Mouse (Mus musculus): ENCODE measurements around the gene Basp1.
"Not testable (repeated sequence)": the region's sequence is repeated elsewhere in the genome, so short reads cannot be mapped to it uniquely, and the experiment has no call there.

Basp1 gene

DNA sequence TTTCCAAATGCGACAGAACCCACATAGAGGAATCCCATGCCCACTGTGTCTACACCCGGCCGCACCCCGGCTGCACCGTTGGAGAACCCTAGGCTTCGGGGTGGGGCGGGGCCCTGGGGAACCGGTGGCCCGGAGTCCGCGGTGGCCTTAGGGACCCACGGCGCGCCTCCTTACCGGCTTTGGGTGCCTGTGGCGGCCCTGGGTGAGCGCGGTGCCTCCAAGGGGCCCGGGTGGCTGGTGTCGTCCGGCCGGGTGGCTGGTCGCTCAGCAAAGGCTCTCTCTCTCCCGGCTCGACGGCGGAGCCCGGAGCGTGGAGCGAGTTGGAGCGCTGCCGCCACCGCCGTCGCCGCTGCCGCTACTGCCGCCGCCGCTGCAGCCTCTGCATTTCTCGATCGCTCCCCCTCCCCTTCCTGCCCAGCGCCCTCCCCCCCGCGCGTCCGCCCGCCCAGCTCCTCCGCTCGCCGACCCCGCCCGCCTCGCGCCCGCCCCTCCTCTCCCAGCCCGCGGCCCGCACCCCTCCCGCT is at the start of gene Basp1:
Gene Basp1, minus strand, starts transcription at position 387 of the 524 bp plus-strand sequence.
- peak; percentile 62 for DNase-seq

DNA sequence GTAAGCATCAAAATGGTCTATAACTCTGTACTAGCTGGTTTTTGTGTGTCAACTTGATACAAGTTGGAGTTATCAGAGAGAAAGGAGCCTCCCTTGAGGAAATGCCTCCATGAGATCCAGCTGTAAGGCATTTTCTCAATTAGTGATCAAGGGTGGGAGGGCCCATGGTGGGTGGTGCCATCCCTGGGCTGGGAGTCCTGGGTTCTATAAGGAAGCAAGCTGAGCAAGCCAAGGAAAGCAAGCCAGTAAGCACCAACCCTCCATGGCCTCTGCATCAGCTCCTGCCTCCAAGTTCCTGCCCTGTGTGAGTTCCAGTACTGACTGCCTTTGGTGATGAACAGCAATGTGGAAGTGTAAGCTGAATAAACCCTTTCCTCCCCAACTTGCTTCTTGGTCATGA is 49.5 kb upstream of the Basp1 start:
- DNase-seq: not testable (repeated sequence)

DNA sequence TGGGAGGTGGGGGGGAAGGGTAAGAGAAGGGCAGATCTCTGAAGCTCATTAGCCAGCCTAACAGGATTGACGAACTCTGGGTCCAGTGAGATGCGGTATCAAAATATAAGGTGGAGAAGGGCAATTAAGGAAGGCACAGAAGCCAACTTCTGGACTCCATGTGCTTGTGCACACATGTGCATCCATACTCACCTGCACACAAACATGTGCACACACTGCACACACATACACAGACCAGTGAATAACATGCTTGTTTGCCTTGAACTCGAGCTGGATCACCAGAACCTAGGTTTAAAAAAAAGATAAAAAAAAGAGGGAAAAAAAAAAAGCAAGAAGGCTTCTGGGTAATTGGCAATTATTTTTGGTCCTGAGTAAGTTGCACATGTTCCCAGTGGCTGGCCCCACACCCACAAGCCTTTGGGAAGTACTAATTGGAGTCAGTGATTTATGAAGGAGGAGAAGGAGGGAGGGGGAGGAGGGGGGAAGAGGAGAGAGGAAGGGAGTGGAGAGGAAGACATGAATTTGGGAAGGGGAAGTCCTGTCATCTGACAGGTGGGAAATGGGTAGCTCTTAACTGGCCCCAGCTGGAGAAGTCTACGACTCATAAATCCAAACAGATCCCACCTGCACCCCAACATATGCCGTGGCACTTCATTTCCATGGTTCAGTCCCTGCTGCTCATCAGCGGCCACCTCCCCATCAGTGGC is 48.6 kb upstream of the Basp1 start:
- DNase-seq: no peak

DNA sequence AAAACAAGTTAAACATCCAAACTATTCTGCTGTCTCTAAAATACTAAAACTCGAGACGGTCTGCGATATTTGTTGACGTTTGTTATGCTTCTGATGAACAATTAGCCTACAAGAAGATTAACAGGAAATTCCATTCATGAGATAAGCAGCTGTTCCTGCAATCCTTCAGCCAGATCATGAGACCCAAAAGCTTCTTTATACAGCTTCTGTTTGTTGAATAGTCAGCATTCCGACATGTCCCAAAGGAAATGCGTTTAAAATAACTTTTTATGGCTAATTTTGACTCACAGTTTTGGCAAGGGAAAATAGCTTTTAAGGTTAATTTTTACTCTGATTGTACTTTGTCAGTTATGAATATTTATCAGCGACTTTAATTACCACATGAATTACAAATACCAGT is 46.3 kb upstream of the Basp1 start:
- no peak for DNase-seq

DNA sequence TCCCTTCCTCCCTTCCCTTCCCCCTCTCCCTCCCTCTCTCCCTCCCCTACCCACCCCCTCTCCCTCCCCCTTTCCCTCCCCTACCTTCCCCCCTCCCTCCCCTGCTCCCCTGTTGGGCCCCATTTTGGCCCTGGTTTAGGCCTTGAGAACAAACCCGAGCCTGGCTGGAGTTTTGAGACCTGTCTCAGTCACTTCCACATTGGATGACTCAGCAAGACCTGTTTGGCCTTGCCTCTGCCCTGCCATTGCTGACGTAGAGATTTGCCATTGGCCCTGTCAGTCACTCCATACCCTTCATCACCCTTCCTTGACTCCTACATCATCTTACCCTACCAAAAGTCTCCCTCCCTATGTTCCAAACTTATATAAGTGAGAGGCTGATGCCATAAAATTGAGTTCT is 43.9 kb upstream of the Basp1 start:
- DNase-seq: no peak

DNA sequence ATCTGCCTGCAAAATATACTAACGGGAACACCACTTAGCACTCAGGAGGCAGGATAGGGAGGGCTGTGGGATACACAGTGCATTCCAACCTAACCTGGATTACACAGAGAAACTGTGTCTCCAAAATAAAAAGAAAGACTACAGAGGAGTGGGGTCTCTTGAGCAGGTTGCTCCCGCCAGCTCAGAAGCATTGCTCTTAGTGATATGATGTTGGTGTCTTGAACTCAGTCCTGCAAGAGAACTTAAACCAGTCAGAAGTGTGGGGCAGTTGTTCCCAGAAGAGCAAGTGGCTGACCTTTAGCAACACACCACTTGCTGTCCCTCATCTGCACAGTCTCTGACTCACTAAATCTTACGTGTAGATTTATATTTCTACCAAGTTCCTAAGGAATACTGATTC is 40.0 kb upstream of the Basp1 start:
- DNase-seq: no peak

DNA sequence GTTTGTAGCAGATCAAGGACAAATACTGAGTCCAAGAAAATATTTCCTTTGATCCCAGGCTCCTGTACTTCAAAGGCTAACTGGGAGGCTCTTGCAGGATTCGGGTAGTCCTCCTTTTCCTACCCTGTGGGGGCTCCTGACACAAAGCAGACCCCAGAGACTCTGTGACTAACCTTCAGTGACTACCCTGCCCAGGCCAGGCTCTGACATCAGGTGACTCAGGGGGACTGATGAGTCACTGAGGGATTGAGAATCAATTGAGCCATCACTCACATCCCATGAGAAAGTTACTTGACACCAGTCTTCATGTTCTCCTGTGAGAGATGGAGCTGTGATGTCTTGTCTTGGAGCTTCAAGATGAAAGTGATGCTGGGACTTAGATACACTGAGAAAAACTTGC is 35.8 kb upstream of the Basp1 start:
- no peak for DNase-seq

DNA sequence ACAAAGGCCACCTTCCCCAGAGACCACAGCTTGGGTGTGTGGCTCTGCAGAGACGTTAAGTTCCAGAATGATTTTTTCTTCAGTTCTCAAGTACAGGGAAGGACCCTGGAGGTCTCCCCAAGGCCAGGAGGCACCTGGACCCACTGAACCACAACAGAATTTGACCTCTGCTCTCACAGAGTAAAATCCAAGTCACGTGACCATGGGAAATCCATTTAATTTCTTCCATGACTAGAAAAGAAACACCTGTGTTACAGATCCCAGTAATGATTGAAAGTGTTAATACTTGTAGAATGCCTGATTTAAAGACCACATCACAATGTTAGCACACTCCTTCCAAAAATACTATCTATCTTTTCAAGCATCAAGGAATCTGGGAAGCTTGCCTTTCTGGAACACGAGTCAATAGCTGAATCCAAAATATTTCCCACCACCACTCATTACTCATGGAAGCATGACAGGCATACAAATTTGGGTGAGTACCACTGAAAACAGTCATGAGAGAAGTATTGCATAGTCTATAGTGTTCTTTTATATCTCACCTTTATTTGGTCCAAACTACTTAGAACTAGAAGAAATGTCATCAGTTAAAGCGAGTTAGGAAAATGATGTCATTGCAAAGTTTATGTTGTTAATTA is 35.3 kb upstream of the Basp1 start:
- DNase-seq: no peak

DNA sequence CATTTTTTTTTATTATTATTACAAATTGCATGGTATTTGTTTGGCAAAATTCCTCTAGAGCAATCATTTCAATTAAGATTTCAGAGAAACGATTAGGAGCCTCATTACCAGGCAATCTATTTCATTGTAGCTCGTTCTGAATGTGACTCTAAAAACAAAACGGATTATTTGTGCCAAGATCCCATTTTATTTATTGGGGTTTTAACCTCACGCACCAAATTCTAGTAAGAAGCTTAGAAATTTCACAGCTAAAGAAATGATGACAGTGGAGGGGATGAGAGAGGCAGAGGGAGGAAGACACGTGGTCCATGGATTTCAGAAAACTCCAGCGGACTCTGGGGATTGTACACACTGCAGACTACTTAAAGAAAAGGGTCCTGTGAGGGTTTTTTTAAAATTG is 33.6 kb upstream of the Basp1 start:
- DNase-seq: no peak

DNA sequence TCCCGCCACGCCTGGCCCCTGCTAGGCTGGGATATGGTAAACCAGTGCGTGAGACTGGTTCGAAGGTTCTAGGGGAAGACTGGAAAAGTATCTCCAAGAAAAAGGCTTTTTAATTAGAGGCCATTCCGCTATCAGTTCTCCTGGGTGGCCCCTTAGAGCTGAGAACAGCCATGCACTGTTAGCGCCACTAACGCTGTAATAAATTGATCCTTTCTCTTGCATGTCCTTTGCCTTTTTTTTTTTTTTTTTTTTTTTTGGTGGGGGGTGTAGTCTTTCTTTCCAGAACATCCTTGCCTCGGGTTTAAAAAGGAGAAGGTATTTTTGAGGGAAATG is 32.6 kb upstream of the Basp1 start:
- DNase-seq: no peak

DNA sequence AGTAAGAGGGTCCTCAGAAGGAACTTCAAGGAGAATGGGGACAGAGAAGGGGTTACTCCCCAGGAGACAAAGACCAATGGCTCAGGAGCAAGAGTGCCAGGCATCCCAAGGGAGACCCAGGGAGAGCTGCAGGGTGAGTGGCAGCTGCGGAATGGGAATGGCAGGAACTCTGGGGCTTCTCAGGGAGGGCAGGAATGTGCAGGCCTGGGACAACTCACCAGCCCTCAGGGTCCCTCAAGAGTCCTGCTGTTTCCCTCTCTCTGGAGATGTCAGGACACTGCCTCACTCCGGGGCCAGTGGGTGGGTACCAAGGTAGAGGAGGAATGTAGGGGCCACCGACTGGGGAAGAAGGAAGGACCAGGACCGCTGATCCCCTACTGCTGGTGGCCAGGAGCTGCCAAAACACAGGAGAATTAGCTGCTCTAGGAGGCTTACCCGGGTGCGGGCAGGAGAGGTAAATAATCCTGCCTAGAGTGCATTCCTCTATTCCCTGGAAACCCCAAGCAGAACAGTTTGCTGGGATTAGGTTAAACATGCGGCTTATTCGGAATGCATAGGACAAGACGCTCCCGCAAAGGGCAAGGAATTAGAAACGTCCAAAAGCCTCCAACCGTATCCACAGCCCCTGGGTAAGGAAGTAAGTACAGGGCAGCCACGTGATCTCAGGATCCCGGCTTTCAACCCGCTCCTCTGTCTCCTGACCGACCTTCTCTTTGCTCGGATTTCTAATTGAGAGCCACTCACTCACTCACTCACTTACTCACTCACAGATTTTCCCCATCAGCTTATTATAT is 32.0 kb upstream of the Basp1 start:
- no peak for DNase-seq

DNA sequence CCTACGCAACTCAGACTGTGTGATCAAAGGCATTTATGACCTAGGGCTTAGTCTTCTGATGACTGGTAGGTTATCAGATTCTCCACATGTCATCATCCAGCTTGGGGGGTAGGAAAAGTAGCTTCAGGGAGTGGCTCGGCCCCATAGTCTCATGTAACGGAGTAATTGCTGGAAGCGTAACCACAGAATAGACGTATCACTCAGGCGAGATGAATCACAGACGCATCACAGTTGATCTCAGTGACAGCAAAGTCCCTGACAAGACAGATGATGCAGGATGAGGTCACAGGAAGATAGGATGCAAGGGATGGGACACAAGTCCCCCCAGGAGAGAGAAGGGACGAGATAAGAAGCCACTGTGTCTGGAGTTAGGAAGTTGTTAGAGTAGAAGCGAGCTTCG is 30.6 kb upstream of the Basp1 start:
- DNase-seq: no peak

DNA sequence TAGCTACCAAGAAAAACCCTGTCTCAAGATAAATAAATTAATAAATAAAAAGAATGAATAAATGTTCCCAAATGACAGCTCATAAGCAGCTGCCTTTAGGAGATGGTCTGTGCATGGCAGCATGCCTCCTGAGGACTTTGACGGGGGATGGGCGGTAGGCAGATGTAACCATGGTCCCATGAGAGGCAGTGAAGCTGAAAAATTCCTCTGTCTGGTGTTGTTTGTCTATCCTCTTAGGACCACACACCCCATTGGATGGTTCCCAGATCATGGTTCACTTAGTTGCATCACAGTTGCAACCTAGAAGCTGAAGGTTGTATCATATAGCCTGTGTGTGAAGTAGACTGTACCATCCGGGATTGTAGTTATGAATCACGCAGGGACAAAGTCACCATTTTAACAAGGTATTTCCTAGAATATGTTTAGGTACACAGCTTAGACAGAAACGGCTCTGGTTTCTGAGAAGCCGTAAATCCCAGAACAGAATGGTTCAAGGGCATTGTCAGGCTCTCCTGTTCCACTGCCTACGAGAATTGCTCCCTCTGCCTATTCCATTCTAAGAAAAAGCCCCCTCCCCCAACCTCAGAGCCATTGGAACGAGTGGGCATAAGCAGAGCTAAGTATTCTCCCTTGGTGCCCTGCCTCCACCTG is 29.7 kb upstream of the Basp1 start:
- no peak for DNase-seq

DNA sequence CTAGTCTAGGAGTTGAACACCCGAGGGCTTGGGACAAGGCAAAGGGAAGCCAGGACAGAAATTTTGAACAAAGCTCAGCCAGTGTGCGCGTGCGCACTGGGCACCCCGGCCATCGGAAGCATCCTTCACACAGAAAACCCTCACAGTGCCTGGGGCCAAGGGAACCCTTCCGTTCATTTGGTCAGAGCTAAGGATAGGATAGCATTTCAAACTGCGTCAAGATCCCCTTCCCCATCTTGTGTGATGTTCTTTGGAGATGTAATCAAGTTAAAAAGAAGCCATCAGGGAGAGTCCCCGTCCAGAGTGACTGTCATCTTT is 28.3 kb upstream of the Basp1 start:
- no peak for DNase-seq

DNA sequence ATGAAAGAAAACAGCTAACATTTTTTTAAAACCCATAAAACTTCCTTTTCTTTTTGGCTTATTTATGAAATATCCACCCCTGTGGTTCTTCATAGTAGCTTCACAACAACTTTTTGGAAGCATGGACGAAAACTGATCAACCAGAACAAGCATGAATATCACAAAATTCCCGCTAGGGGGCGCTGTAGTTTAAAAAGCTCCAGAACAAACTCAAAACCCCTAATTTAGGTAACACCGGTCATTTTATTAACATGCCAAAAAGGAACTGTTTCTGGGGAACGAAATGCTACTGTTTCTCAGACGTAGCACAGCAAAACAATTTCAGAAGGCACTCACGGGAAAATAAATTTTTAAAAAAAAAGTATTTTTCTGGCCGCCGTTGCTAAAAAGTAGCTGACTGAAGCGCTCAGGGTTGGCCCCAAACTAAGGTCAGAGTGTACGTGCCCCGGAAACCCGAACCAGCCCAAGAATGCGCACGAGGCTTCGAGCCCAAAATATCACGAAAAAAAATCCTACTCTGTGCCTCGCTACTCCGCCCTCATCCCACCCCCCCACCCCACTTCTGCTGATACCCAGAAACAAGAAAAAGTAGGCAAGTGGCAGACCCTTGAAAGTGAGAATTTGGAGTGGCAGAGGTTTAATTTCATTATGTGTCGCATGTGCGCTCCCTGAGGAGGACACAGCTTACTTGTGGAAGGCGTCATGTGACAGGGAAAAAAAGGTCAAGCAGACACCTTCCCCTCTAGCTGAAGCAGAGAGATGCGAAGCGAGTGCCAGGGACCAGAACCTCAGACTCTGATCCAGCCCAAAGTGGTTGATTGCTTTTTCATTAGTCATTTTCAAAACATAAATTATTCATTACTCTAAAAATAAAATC is 27.7 kb upstream of the Basp1 start:
- peak; percentile 67 for DNase-seq

DNA sequence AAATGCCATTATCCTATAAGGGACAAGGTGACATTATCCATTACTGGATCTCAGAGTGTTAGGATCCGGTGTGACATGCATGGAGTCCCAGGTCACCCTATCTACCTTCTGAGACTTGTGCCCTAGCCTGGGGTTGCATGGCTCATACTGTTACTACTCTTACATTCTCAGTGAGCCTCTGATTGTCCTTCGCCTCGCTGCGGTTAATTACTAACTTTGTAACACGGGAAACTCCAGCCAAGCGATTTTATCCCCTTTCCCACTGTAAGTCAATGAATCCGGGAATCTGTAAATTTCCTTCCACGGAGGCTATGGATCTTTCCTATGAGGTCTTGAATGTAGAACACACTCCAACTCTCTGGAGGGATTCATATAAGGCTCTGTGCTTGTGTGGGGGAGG is 26.8 kb upstream of the Basp1 start:
- DNase-seq: no peak

DNA sequence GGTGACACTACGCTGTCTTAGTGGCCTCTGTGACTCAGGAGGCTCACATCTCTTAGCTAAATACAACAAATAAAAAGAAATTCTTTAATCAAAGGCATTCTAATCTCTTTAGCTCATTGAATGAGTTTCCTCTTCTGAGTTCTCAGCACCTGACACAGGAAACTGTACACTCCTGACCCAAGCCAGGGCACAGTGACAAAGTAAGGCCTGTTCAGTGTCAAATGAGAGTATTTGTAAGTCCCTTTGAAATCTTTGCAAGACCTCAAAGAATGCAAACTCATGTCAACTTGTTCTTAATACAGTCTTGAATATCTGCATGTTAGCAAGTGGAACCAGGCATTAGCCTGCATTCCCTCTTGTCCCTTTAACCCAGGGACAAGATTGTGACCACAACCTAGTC is 18.8 kb upstream of the Basp1 start:
- DNase-seq: no peak

DNA sequence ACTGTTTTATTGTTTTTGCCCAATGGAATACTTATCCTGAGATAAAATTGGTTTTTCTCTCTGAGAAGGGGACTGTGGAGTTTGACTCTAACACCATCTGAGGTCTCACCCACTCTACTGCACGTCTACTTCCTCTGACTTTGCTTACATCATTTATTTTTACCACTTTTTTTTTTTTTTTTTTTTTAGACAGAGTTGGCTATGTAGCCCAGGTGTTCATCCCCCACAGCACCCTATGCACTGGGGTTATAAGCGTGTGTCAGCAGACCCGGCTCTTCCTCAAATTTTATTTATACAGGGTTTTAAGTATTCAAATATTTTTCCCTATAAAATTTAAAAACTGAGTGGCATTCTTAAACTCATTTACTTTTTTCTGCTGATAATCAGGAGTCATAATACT is 16.6 kb upstream of the Basp1 start:
- DNase-seq: no peak

DNA sequence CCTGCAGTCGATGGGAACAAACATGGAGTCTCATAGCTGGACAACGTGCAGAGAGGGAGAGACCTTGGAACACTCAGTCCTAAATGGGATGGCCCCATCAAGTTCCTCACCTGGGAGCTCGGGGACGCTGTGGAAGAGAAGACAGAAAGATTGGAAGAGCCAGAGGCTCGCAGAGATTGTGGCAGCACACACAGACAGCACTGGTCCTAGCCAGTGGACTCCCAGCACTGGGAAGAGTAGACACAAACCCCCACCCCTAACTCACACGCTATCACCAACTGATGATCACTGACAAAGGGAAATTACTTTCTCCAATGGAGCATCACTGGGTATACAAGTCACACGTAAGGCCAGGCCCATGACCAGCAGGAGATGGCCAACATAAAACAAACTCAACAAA is 15.4 kb upstream of the Basp1 start:
- DNase-seq: no peak

DNA sequence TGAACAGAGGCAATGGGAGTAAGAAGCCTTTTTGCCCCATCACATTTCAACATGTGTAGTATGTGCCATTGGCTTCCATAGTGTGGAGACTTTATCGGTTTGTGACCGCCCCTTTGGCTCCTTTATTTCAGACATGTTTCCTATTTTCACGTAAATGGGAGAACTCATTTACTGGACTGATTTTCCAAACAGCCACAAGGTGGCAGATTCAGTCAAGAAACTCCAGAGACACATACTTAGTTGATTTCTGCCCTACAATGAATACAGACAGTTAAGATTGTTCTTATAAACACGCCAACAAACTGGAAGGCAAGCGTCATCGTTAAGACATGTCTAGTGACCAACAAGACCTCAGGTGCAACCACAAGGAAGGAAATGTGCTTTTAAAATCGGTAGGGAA is 15.0 kb upstream of the Basp1 start:
- DNase-seq: no peak

DNA sequence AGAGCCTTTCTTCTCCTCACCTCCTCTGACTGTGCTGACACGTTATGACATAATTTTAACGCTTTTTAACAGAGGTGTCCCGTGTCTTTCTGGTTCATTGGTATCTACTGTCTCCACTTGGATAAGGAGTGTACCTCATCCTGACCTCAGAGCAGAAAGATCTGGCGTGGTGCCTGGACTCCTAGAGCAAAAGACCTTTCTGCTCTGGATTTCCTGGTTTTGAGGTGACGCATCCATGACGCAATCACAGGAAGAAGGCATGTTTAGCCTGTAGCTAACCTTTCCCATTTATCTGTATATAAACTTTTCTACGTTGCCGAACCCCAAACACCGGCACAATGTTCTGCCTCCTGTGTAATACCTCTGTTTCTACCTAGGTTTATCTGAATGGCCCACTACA is 6.7 kb upstream of the Basp1 start:
- DNase-seq: no peak

DNA sequence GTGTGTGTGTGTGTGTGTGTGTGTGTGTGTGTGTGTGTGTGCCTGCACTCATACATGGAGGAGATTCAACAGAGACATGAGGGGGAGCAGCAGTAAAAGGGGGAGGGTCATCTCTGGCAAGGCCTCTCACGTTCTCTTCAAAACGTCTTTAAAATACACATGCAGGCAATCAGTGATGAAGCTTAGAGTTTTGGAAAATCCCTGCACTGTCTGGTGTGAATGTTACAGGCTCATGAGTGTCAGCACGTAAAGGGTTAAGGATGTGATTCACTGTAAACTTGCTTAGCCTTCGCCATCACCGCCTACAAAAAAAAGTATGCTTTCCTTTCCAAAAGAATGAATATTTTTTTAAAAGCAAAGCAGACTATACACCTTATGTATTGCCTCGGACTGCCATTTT is 2.8 kb upstream of the Basp1 start:
- no peak for DNase-seq

DNA sequence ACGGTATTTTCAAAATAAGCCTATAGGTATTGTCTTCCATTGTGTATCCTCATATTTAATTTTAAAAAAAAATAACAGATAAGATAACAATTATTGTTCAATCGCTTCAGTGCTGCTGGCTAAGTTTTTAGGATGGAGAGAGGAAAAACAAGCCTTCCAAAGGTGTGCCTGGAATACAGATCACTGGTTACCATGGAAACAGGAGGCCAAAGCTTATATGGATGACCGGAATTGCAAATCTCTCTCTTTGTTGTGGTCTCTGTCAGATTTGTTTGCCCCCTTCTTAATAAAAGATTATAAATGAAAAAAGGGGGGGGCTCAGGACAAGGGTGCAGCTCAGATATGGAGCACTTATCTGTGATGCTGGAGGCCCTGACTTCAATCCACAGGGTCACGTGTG is 2.4 kb upstream of the Basp1 start:
- no peak for DNase-seq
